Mouse (Mus musculus) kidney, adult 2 months (tissue): Measurements from ENCODE around the gene Micu1. TPM values are rescaled to one million over a fixed set of nuclear protein-coding genes. Genes with fewer than 3 reads are reported as not detected.

Experiments
- DNase-seq: peaks from one replicate; pipeline ENCODE4 v3.0.0; 2021
- H3K27ac ChIP-seq: fragments of 200-500 bp; 2 replicates; pipeline ENCODE4 v1.5.1; 2012; ENCODE audit warnings: low read depth, low read length, control low read depth, inconsistent platforms; ENCODE audit not compliant: insufficient read depth
- H3K27me3 ChIP-seq: fragments of 200-500 bp; replicated peaks from 2 replicates; pipeline ENCODE4 v1.6.1; 2012; ENCODE audit warnings: mild to moderate bottlenecking, moderate library complexity, low read length, inconsistent platforms; ENCODE audit not compliant: control insufficient read depth, insufficient read depth
- H3K36me3 ChIP-seq: fragments of 200-500 bp; 2 replicates; pipeline ENCODE4 v1.6.1; 2012; ENCODE audit warnings: mild to moderate bottlenecking, moderate library complexity, low read length, inconsistent platforms; ENCODE audit not compliant: control insufficient read depth, insufficient read depth
- H3K4me1 ChIP-seq: fragments of 200-500 bp; 2 replicates; pipeline ENCODE4 v1.6.1; 2011; ENCODE audit warnings: low read length; ENCODE audit not compliant: control insufficient read depth, insufficient read depth
- H3K4me3 ChIP-seq: fragments of 200-500 bp; 2 replicates; pipeline ENCODE4 v1.5.1; 2011; ENCODE audit warnings: mild to moderate bottlenecking, low read depth, low read length, control low read depth; ENCODE audit not compliant: insufficient read depth
- CTCF ChIP-seq: fragments of 200-500 bp; conservative IDR thresholded peaks from 2 replicates; pipeline ENCODE4 v1.5.1; 2011; ENCODE audit warnings: low read depth, mild to moderate bottlenecking, control low read depth, low read length, moderate library complexity, mixed read lengths; ENCODE audit not compliant: insufficient read depth, insufficient read length
- POLR2A ChIP-seq: fragments of 200-500 bp; IDR thresholded peaks from one replicate; pipeline ENCODE4 v1.6.1; 2011; ENCODE audit warnings: low read depth, low read length, control low read depth
- WGBS: fragments of 180-500 bp; shearing (Covaris S2); methylation state at CpG from one replicate; pipeline ENCODE4 v1.1.7; 2018; 5-methylcytosine and 5-hydroxymethylcytosine counted together
- polyA plus RNA-seq: library from polyadenylated mRNA; depleted of rRNA; stranded (reverse); fragments of >200 nt; gene quantifications from 2 replicates; pipeline ENCODE4 v1.2.3, GENCODE M21; 2012; rRNA removed

Gene Micu1
- polyA plus RNA-seq, 1 experiment, result 59.0 TPM

DNA sequence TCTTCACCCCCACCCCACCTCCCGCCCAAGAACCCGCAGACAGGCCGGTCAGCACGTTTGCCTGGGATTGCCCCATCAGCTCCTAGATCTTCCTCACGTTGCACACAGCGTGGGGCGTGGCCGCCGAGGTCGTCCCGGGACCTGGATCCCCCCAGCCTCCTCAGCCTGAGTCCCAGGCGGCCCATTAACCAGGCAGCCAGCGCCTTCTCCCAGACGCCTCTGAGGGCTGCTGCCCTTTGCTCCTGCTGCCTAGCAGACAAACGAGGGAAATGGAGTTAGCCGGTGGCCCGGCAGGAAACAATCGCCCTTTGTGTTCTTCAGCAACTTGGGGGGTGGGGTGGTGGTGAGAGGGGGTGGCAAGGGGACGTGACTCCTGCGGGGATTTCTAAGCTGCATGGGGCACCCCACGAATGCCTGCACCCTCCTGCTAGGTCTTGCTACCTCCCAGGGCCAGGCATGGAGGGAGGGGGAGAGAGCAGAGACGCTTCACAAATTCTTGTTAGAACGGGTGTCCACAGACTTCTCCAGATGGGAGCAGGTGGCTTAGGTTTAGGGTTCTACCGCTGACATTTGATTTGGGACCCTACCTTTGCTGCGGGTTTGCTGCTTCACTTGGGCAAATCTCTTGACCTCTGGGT lies 209.4 kb downstream of the Micu1 start:
- 7% methylated on average over 25 of the region's 25 CpGs for WGBS
- TF ChIP-seq POLR2A, result no peak
- TF ChIP-seq CTCF, result no peak
- Histone ChIP-seq H3K27ac (no peak overlapping the region), H3K4me1 (peaks cover 13% of the 10 kb centered on the region), H3K4me3 (no peak overlapping the region), H3K27me3 (no peaks in the 10 kb centered on the region), H3K36me3 (no peaks in the 10 kb centered on the region)
- DNase-seq, result peak; percentile 77

Other genes starting within 250 kb of the Micu1 start
- gene Gm10322, start 86.4 kb upstream of the Micu1 start, polyA plus RNA-seq, result 0.56 TPM in 1 of 2 replicates, not detected in the other
- 14.4 and 16.2 TPM in 2 replicates for gene Mcu, start 85.8 kb upstream of the Micu1 start, polyA plus RNA-seq
- 85.8 and 87.3 TPM in 2 replicates for gene Dnajb12, start 177.1 kb downstream of the Micu1 start, polyA plus RNA-seq
- gene Ddit4, start 249.4 kb downstream of the Micu1 start, polyA plus RNA-seq, result 21.1 and 21.6 TPM in 2 replicates